ENCODE assay signal across 8 mouse cellular contexts in the genomic region with DNA sequence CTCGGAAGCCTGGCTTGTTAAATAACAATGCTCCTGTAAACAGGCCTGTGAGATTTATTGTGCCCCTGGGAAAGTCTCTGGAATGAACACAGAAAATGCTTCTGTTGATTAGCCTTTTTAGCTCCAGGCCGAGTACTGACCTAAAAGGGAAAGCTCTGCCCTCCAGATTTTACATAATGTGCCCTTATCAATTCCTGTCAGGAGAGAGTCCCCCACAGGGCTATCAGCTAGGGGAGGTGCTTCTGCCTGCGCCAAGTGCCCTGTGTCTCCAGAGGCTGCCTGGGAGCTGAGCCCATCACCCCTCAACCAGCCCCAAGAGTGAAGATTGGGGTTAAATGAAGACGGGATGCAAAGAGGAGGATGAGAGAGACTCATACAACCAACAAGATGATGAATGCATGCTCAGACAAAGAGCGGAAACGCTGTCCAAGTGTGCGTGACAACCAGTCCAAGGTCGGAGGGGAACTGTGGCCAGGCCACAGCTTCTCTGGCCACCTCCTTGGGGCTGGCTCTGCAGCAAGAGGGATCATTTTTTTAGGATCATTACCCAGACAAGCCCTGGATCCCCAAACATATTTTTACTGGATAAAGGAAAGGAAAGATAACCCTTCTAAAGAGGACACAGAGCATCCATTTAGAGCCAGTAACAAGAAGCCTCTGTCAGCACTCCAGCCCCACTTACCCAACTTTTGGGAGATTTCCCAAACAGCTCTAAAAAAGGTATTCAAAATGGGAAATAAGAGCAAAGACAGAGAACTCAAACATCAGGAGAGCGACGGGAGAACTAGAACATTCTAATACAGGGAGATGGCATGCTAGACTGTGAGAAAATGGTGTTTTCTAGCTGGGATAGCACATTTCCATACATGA.
DNase-seq lines count a peak whose midpoint lies in the region; ATAC-seq and TF ChIP-seq lines count a peak whose summit lies in the region.

No protein-coding gene starts in this region.

- H3K4me1 ChIP-seq in heart, postnatal 0 days (ENCODE audit: control insufficient read depth, insufficient read depth), result peaks cover 36% of the 10 kb centered on the region
- peaks cover 34% of the 10 kb centered on the region for H3K4me1 ChIP-seq in neural tube, embryonic 15.5 days

- intact Hi-C loops in left cerebral cortex, postnatal 36 days (cut with DNase I), result loop anchor here (5.0 kb wide), 1 partner anchor 70 kb away; no protein-coding TSS in a partner anchor

- TF ChIP-seq EP300 in heart, postnatal 0 days (IDR thresholded peaks at IDR 0.05; ENCODE audit: low read depth), result no peak

- H3K4me3 ChIP-seq in heart, postnatal 0 days (ENCODE audit: low read depth, low read length), result no peak overlapping the region
- no peak overlapping the region for H3K4me3 ChIP-seq in neural tube, embryonic 15.5 days (replicated peaks)

- peak; percentile 58 to 85 for DNase-seq in adrenal gland, adult (ENCODE audit: inconsistent age in 2 of 2, low spot score in 1 of 2)
- no peak for DNase-seq in adrenal gland, postnatal 4 days (ENCODE audit: low spot score in 2 of 2)
- DNase-seq in adrenal gland, adult 8-10 months, result peak; percentile 43
- DNase-seq in heart, postnatal 0 days (ENCODE audit: low spot score), result no peak
- peak; percentile 62 to 73 for DNase-seq in kidney, postnatal 4 days
- no peak for DNase-seq in left cerebral cortex, postnatal 36 days (ENCODE audit: low spot score in 2 of 2)

- no peak overlapping the region for H3K9ac ChIP-seq in heart, postnatal 0 days (replicated peaks; ENCODE audit: low read depth, low read length)
- H3K9ac ChIP-seq in neural tube, embryonic 15.5 days (replicated peaks), result no peak overlapping the region

- H3K4me2 ChIP-seq in heart, postnatal 0 days (ENCODE audit: low read depth, low read length), result peak overlapping the region; percentile 14; the same call in 1 of the 2 replicates
- H3K4me2 ChIP-seq in neural tube, embryonic 15.5 days, result no peak overlapping the region

- TF ChIP-seq CTCF in heart, postnatal 0 days (IDR thresholded peaks at IDR 0.05; ENCODE audit: low read depth), result no peak

- no peaks in the 10 kb centered on the region for H3K9me3 ChIP-seq in heart, postnatal 0 days (replicated peaks; ENCODE audit: control insufficient read depth, low read length)
- H3K9me3 ChIP-seq in neural tube, embryonic 15.5 days (replicated peaks), result no peaks in the 10 kb centered on the region

- WGBS in heart, postnatal 0 days, result 22% methylated on average over 10 of the region's 10 CpGs
- WGBS in neural tube, embryonic 15.5 days, result 26% methylated on average over 10 of the region's 10 CpGs

- H3K27me3 ChIP-seq in heart, postnatal 0 days (ENCODE audit: control insufficient read depth, insufficient read depth, low read length), result no peaks in the 10 kb centered on the region
- H3K27me3 ChIP-seq in neural tube, embryonic 15.5 days (replicated peaks), result no peaks in the 10 kb centered on the region

- ATAC-seq in heart, postnatal 0 days (ENCODE audit: insufficient read depth, low read depth), result no peak; the same call in 1 of the 2 replicates
- peak; percentile 20; the same call in 1 of the 2 replicates for ATAC-seq in neural tube, embryonic 15.5 days (ENCODE audit: low FRiP score)
- ATAC-seq in CD4-positive, CD25-positive, alpha-beta regulatory T cell, adult 4 months, result no peak

- H3K36me3 ChIP-seq in heart, postnatal 0 days (replicated peaks; ENCODE audit: control insufficient read depth, insufficient read depth, low read length), result no peaks in the 10 kb centered on the region
- H3K36me3 ChIP-seq in neural tube, embryonic 15.5 days, result no peaks in the 10 kb centered on the region

- H3K27ac ChIP-seq in heart, postnatal 0 days (ENCODE audit: low read depth), result peak overlapping the region; percentile 70
- H3K27ac ChIP-seq in neural tube, embryonic 15.5 days (replicated peaks), result peak overlapping the region; percentile 72

Comparison
In these comparisons a context has a peak if more than half of its experiments do, and no peak if none do; other contexts are left out.
1. DNase-seq: peak in adrenal gland, adult (2 of 2), adrenal gland, adult 8-10 months (single experiment) and kidney, postnatal 4 days (2 of 2); none in adrenal gland, postnatal 4 days (0 of 2), heart, postnatal 0 days (single experiment) and left cerebral cortex, postnatal 36 days (0 of 2).